8 mouse cellular contexts compared by ENCODE assay signal in genomic region chr2:3332056-3332455, GRCm38 (mm10). TPM values are rescaled to one million over a fixed set of nuclear protein-coding genes. Genes with fewer than 3 reads are reported as not detected.
A peak's percentile ranks its signal among the peaks of the same experiment; 100 is the strongest.
DNase-seq lines count a peak whose midpoint lies in the region; ATAC-seq and TF ChIP-seq lines count a peak whose summit lies in the region.

No protein-coding gene starts in this region.

- H3K4me3 ChIP-seq in lung, embryonic 14.5 days (ENCODE audit: low read depth, low read length) = peak overlapping the region; percentile 69
- H3K4me3 ChIP-seq in embryonic facial prominence, embryonic 11.5 days (ENCODE audit: low read depth, low read length) = peak overlapping the region; percentile 61
- peak overlapping the region; percentile 77 for H3K4me3 ChIP-seq in intestine, embryonic 16.5 days (ENCODE audit: low read length)
- peak overlapping the region; percentile 51 for H3K4me3 ChIP-seq in neural tube, embryonic 14.5 days (ENCODE audit: low read depth, low read length)

- H3K27me3 ChIP-seq in lung, embryonic 14.5 days (ENCODE audit: insufficient read depth, low read length) = peaks cover 12% of the 10 kb centered on the region
- H3K27me3 ChIP-seq in embryonic facial prominence, embryonic 11.5 days (ENCODE audit: control insufficient read depth, insufficient read depth, low read length) = no peaks in the 10 kb centered on the region
- no peaks in the 10 kb centered on the region for H3K27me3 ChIP-seq in intestine, embryonic 16.5 days (replicated peaks; ENCODE audit: control insufficient read depth, insufficient read depth, low read length)
- no peaks in the 10 kb centered on the region for H3K27me3 ChIP-seq in neural tube, embryonic 14.5 days (ENCODE audit: control insufficient read depth, insufficient read depth, low read length)

- no peak for TF ChIP-seq CTCF in lung, embryonic 14.5 days (IDR thresholded peaks at IDR 0.05; ENCODE audit: low read depth)

- H3K4me1 ChIP-seq in lung, embryonic 14.5 days (ENCODE audit: insufficient read depth) = peaks cover 9% of the 10 kb centered on the region; the same call in 1 of the 2 replicates
- H3K4me1 ChIP-seq in embryonic facial prominence, embryonic 11.5 days (ENCODE audit: control insufficient read depth, insufficient read depth, low read length) = no peaks in the 10 kb centered on the region
- peaks cover 10% of the 10 kb centered on the region for H3K4me1 ChIP-seq in intestine, embryonic 16.5 days (ENCODE audit: control insufficient read depth, insufficient read depth, low read length)
- peaks cover 9% of the 10 kb centered on the region; the same call in 1 of the 2 replicates for H3K4me1 ChIP-seq in neural tube, embryonic 14.5 days (ENCODE audit: control insufficient read depth, insufficient read depth, low read length)

- no peaks in the 10 kb centered on the region for H3K9me3 ChIP-seq in lung, embryonic 14.5 days (ENCODE audit: low read depth, low read length)
- no peaks in the 10 kb centered on the region for H3K9me3 ChIP-seq in embryonic facial prominence, embryonic 11.5 days (replicated peaks; ENCODE audit: control insufficient read depth, low read length)
- no peaks in the 10 kb centered on the region for H3K9me3 ChIP-seq in intestine, embryonic 16.5 days (ENCODE audit: control insufficient read depth, low read length)
- H3K9me3 ChIP-seq in neural tube, embryonic 14.5 days (ENCODE audit: control insufficient read depth, low read length) = no peaks in the 10 kb centered on the region

- H3K4me2 ChIP-seq in lung, embryonic 14.5 days = peak overlapping the region; percentile 62
- peak overlapping the region; percentile 69 for H3K4me2 ChIP-seq in embryonic facial prominence, embryonic 11.5 days (ENCODE audit: low read depth, low read length)
- peak overlapping the region; percentile 66 for H3K4me2 ChIP-seq in intestine, embryonic 16.5 days (ENCODE audit: low read depth, low read length)
- H3K4me2 ChIP-seq in neural tube, embryonic 14.5 days (ENCODE audit: low read depth, low read length) = peak overlapping the region; percentile 77

- peak; percentile 51 for DNase-seq in lung, embryonic 14.5 days
- no peak for DNase-seq in lung, postnatal 10 days
- peak; percentile 41 for DNase-seq in embryonic facial prominence, embryonic 11.5 days (ENCODE audit: low spot score)
- no peak for DNase-seq in left cerebral cortex, adult 11 months (ENCODE audit: low spot score)
- no peak for DNase-seq in kidney, postnatal 36 days
- DNase-seq in thymus, postnatal 36 days = no peak

- ATAC-seq in lung, embryonic 14.5 days (ENCODE audit: insufficient read depth) = no peak
- no peak for ATAC-seq in embryonic facial prominence, embryonic 11.5 days (replicated peaks; ENCODE audit: insufficient number of reproducible peaks, low FRiP score, low TSS enrichment, low read depth)
- no peak; the same call in 1 of the 2 replicates for ATAC-seq in intestine, embryonic 16.5 days
- no peak; the same call in 1 of the 2 replicates for ATAC-seq in neural tube, embryonic 14.5 days (ENCODE audit: low read depth)

- peaks cover 28% of the 10 kb centered on the region for H3K36me3 ChIP-seq in lung, embryonic 14.5 days (ENCODE audit: insufficient read depth)
- no peaks in the 10 kb centered on the region; the same call in 1 of the 2 replicates for H3K36me3 ChIP-seq in embryonic facial prominence, embryonic 11.5 days (replicated peaks; ENCODE audit: control insufficient read depth, insufficient read depth, low read depth, low read length)
- peaks cover 6% of the 10 kb centered on the region; the same call in 1 of the 2 replicates for H3K36me3 ChIP-seq in intestine, embryonic 16.5 days (ENCODE audit: control insufficient read depth, insufficient read depth, low read length)
- H3K36me3 ChIP-seq in neural tube, embryonic 14.5 days (ENCODE audit: control insufficient read depth, insufficient read depth, low read length) = peaks cover 14% of the 10 kb centered on the region

- WGBS in lung, embryonic 14.5 days = 1% methylated on average over 21 of the region's 21 CpGs
- WGBS in embryonic facial prominence, embryonic 11.5 days = 3% methylated on average over 21 of the region's 21 CpGs
- WGBS in intestine, embryonic 16.5 days = under 1% methylated on average over 21 of the region's 21 CpGs
- WGBS in neural tube, embryonic 14.5 days = 2% methylated on average over 21 of the region's 21 CpGs

- H3K27ac ChIP-seq in lung, embryonic 14.5 days (ENCODE audit: low read depth) = peak overlapping the region; percentile 75; the same call in 1 of the 2 replicates
- 0 out of 2 replicates have a peak overlapping the region, but pooled peaks have one; percentile 32 for H3K27ac ChIP-seq in embryonic facial prominence, embryonic 11.5 days (replicated peaks; ENCODE audit: low read depth, low read length)
- H3K27ac ChIP-seq in intestine, embryonic 16.5 days (ENCODE audit: low read length) = peak overlapping the region; percentile 81
- H3K27ac ChIP-seq in neural tube, embryonic 14.5 days (ENCODE audit: low read depth, low read length) = peak overlapping the region; percentile 72

- H3K9ac ChIP-seq in lung, embryonic 14.5 days = peak overlapping the region; percentile 74
- peak overlapping the region; percentile 70 for H3K9ac ChIP-seq in embryonic facial prominence, embryonic 11.5 days (replicated peaks; ENCODE audit: low read length)
- peak overlapping the region; percentile 85 for H3K9ac ChIP-seq in intestine, embryonic 16.5 days (ENCODE audit: low read depth, low read length)
- H3K9ac ChIP-seq in neural tube, embryonic 14.5 days (replicated peaks; ENCODE audit: low read depth, low read length) = peak overlapping the region; percentile 69

RNA-seq across cellular contexts. Expression of gene Rpp38, which starts 0.4 kb away (rescaled TPM):
- 26.3 and 26.8 TPM in 2 replicates for polyA plus RNA-seq in lung, embryonic 14.5 days (2014; fragmentation: Nextera tagmentation; extraction: Ambion mirVana)
- polyA plus RNA-seq in embryonic facial prominence, embryonic 11.5 days (2014; fragmentation: Nextera tagmentation; extraction: Ambion mirVana) = 22.2 and 22.4 TPM in 2 replicates
- 23.0 and 24.2 TPM in 2 replicates for polyA plus RNA-seq in intestine, embryonic 16.5 days (2015; fragmentation: Nextera tagmentation; extraction: Ambion mirVana)
- polyA plus RNA-seq in neural tube, embryonic 14.5 days (2014; fragmentation: Nextera tagmentation; extraction: Ambion mirVana) = 13.9 and 16.3 TPM in 2 replicates

RNA-seq across cellular contexts. Expression of gene Acbd7, which starts 3.9 kb away (rescaled TPM):
- polyA plus RNA-seq in lung, embryonic 14.5 days (2014; fragmentation: Nextera tagmentation; extraction: Ambion mirVana) = 0.51 and 0.92 TPM in 2 replicates
- polyA plus RNA-seq in embryonic facial prominence, embryonic 11.5 days (2014; fragmentation: Nextera tagmentation; extraction: Ambion mirVana) = 0.43 and 0.74 TPM in 2 replicates
- 1.2 and 1.5 TPM in 2 replicates for polyA plus RNA-seq in intestine, embryonic 16.5 days (2015; fragmentation: Nextera tagmentation; extraction: Ambion mirVana)
- 2.3 and 5.4 TPM in 2 replicates for polyA plus RNA-seq in neural tube, embryonic 14.5 days (2014; fragmentation: Nextera tagmentation; extraction: Ambion mirVana)

RNA-seq across cellular contexts. Expression of gene Nmt2, which starts 48.0 kb away (rescaled TPM):
- 41.3 and 41.6 TPM in 2 replicates for polyA plus RNA-seq in lung, embryonic 14.5 days (2014; fragmentation: Nextera tagmentation; extraction: Ambion mirVana)
- 46.0 and 46.1 TPM in 2 replicates for polyA plus RNA-seq in embryonic facial prominence, embryonic 11.5 days (2014; fragmentation: Nextera tagmentation; extraction: Ambion mirVana)
- 37.5 and 38.3 TPM in 2 replicates for polyA plus RNA-seq in intestine, embryonic 16.5 days (2015; fragmentation: Nextera tagmentation; extraction: Ambion mirVana)
- 99.2 and 114 TPM in 2 replicates for polyA plus RNA-seq in neural tube, embryonic 14.5 days (2014; fragmentation: Nextera tagmentation; extraction: Ambion mirVana)

Comparison
In these comparisons a context has a peak if more than half of its experiments do, and no peak if none do; other contexts are left out.
1. DNase-seq: peak in lung, embryonic 14.5 days (single experiment) and embryonic facial prominence, embryonic 11.5 days (single experiment); none in lung, postnatal 10 days (single experiment), left cerebral cortex, adult 11 months (single experiment), kidney, postnatal 36 days (0 of 2) and thymus, postnatal 36 days (0 of 2).
2. Peak in every context shown above with its lines, with median percentiles within 50 percentile points of each other: H3K27ac ChIP-seq, H3K4me2 ChIP-seq, H3K4me3 ChIP-seq and H3K9ac ChIP-seq.